Mouse (Mus musculus): ENCODE measurements around the gene Cox19. TPM values are rescaled to one million over a fixed set of nuclear protein-coding genes. Genes with fewer than 3 reads are reported as not detected.

Cox19 gene
- polyA plus RNA-seq, 1 experiment from 2014 or later = 131 TPM

- Histone ChIP-seq H3K9ac (replicated peaks) (no peak overlapping the region), H3K27me3 (no peaks in the 10 kb centered on the region), H3K27ac (no peak overlapping the region), H3K36me3 (no peaks in the 10 kb centered on the region), H3K4me1 (replicated peaks) (no peaks in the 10 kb centered on the region), H3K9me3 (no peaks in the 10 kb centered on the region), H3K4me3 (replicated peaks) (no peak overlapping the region), H3K4me2 (replicated peaks) (no peak overlapping the region)
- WGBS = 87% methylated on average over 9 of the region's 9 CpGs
- no peak for ATAC-seq
Measured at GRCm38 (mm10) chr5:139303646-139304061, 47.6 kb downstream of the Cox19 start.

- H3K36me3 ChIP-seq = no peaks in the 10 kb centered on the region
- H3K4me3 ChIP-seq (replicated peaks) = no peak overlapping the region
- no peaks in the 10 kb centered on the region for H3K9me3 ChIP-seq
- H3K9ac ChIP-seq (replicated peaks) = no peak overlapping the region
- H3K27me3 ChIP-seq = no peaks in the 10 kb centered on the region
- WGBS = 87% methylated on average over 6 of the region's 6 CpGs
- H3K4me2 ChIP-seq (replicated peaks) = no peak overlapping the region
- no peak for ATAC-seq
- no peak overlapping the region for H3K27ac ChIP-seq
- no peaks in the 10 kb centered on the region for H3K4me1 ChIP-seq (replicated peaks)
Measured at GRCm38 (mm10) chr5:139302101-139302500, 49.1 kb downstream of the Cox19 start.

DNA sequence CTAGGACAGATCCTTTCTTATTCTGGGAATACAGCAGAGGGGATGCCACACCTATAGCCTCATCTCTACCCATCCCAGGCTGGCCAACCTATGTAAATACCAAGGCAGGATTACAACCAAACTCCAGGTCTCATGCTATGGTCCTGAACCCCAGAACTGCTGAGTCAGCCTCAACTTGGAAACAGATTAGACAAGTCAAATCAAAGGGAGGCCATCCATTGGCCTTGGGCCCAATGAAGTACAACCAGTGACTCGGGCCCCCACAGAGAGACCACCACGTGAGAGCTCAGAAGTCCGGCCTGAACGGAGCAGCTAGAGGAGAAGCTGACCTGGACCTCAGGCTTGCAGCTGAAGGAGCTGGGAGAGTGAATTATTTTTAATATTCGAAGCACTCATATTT is 53.5 kb downstream of the Cox19 start:
- no peak overlapping the region for H3K4me2 ChIP-seq (replicated peaks)
- H3K9ac ChIP-seq (replicated peaks) = no peak overlapping the region
- H3K36me3 ChIP-seq = no peaks in the 10 kb centered on the region; the same call in 1 of the 2 replicates
- H3K4me3 ChIP-seq (replicated peaks) = no peak overlapping the region
- H3K4me1 ChIP-seq (replicated peaks) = no peaks in the 10 kb centered on the region
- ATAC-seq = no peak
- 81% methylated on average over 5 of the region's 5 CpGs for WGBS
- no peak overlapping the region for H3K27ac ChIP-seq
- H3K27me3 ChIP-seq = no peaks in the 10 kb centered on the region
- H3K9me3 ChIP-seq = no peaks in the 10 kb centered on the region

DNA sequence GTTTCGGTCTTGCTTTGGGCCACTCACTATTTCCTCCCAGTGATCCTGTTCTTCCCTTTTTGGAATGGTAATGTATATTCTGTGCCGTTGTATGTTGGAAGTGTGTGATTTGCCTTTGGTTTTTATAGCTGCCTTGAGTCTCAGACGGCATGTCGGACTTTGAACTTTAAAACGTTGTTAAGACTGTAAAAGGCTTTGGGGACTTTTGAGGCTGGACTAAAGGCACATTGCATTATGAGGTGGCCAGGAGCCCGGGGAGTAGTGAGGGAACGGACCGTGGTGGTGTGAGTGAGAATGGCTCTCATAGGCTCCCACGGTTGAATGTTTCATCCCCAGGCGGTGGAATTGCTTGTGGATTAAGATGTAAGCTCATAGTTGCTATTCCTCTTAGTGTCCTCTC is 54.1 kb downstream of the Cox19 start:
- no peak overlapping the region for H3K4me2 ChIP-seq (replicated peaks)
- WGBS = 90% methylated on average over 10 of the region's 10 CpGs
- H3K36me3 ChIP-seq = no peaks in the 10 kb centered on the region; the same call in 1 of the 2 replicates
- no peaks in the 10 kb centered on the region for H3K27me3 ChIP-seq
- H3K27ac ChIP-seq = no peak overlapping the region
- no peak overlapping the region for H3K9ac ChIP-seq (replicated peaks)
- no peaks in the 10 kb centered on the region for H3K4me1 ChIP-seq (replicated peaks)
- no peaks in the 10 kb centered on the region for H3K9me3 ChIP-seq
- ATAC-seq = no peak
- H3K4me3 ChIP-seq (replicated peaks) = no peak overlapping the region

- Histone ChIP-seq H3K4me2 (replicated peaks) (no peak overlapping the region), H3K9ac (replicated peaks) (no peak overlapping the region), H3K9me3 (no peaks in the 10 kb centered on the region), H3K4me1 (replicated peaks) (no peaks in the 10 kb centered on the region), H3K36me3 (no peaks in the 10 kb centered on the region; the same call in 1 of the 2 replicates), H3K27me3 (no peaks in the 10 kb centered on the region), H3K27ac (no peak overlapping the region), H3K4me3 (replicated peaks) (no peak overlapping the region)
- WGBS = 74% methylated on average over 2 of the region's 2 CpGs
- no peak for ATAC-seq
Measured at GRCm38 (mm10) chr5:139294089-139294488, 57.1 kb downstream of the Cox19 start.

DNA sequence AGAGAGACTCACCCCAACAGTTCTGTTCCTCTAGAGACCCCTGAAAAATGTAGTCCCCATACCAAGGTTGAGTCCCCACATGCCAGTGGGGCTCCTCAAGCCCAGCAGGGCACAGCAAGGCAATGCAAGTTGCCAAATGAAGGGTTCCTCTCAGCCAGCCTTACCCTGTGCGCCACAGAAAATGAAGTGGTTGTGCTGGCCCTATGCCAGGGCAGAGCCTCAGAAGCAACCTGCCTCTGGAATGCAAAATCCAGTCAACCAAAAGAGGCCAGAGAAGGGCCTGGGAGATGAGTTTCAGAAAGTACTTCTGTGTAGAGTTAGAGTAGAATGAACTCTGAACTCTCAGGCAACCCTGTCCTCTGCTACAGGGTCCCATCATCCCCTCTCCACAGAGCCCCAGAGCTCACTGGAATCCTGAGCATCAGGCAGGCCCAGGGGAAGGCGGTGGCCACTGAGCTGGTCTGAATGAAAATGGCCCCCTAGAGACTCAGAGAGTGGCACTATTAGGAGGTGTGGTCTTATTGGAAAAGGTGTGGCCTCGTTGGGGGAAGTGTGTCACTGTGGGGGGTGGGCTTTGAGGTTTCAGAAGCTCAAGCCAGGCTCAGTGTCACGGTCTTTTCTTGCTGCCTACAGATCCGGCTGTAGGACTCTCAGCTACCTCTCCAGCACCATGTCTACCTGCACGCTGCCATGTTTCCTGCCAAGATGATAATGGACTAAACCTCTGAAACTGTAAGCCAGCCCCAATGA is 59.2 kb downstream of the Cox19 start:
- Histone ChIP-seq H3K9ac (replicated peaks) (no peak overlapping the region), H3K27ac (no peak overlapping the region), H3K36me3 (no peaks in the 10 kb centered on the region; the same call in 1 of the 2 replicates), H3K9me3 (no peaks in the 10 kb centered on the region), H3K27me3 (no peaks in the 10 kb centered on the region), H3K4me2 (replicated peaks) (no peak overlapping the region), H3K4me3 (replicated peaks) (no peak overlapping the region), H3K4me1 (replicated peaks) (no peaks in the 10 kb centered on the region)
- 72% methylated on average over 6 of the region's 6 CpGs for WGBS
- ATAC-seq = no peak

GRCm38 (mm10) chr5:139290467-139291259 is 60.6 kb downstream of the Cox19 start:
- no peaks in the 10 kb centered on the region for H3K9me3 ChIP-seq
- no peak overlapping the region for H3K4me3 ChIP-seq (replicated peaks)
- WGBS = 86% methylated on average over 12 of the region's 12 CpGs
- no peak for ATAC-seq
- H3K36me3 ChIP-seq = no peaks in the 10 kb centered on the region; the same call in 1 of the 2 replicates
- H3K27me3 ChIP-seq = no peaks in the 10 kb centered on the region
- H3K27ac ChIP-seq = no peak overlapping the region
- H3K4me2 ChIP-seq (replicated peaks) = no peak overlapping the region
- no peaks in the 10 kb centered on the region for H3K4me1 ChIP-seq (replicated peaks)
- H3K9ac ChIP-seq (replicated peaks) = no peak overlapping the region

GRCm38 (mm10) chr5:139288591-139288990 is 62.6 kb downstream of the Cox19 start:
- Histone ChIP-seq H3K4me3 (replicated peaks) (no peak overlapping the region), H3K27me3 (no peaks in the 10 kb centered on the region), H3K9me3 (no peaks in the 10 kb centered on the region), H3K4me2 (replicated peaks) (no peak overlapping the region), H3K27ac (no peak overlapping the region), H3K4me1 (replicated peaks) (no peaks in the 10 kb centered on the region), H3K36me3 (no peaks in the 10 kb centered on the region; the same call in 1 of the 2 replicates), H3K9ac (replicated peaks) (no peak overlapping the region)
- ATAC-seq = no peak
- 75% methylated on average over 4 of the region's 4 CpGs for WGBS

- Histone ChIP-seq H3K4me3 (replicated peaks) (no peak overlapping the region), H3K27ac (no peak overlapping the region), H3K27me3 (no peaks in the 10 kb centered on the region), H3K9me3 (no peaks in the 10 kb centered on the region), H3K36me3 (no peaks in the 10 kb centered on the region; the same call in 1 of the 2 replicates), H3K4me2 (replicated peaks) (no peak overlapping the region), H3K9ac (replicated peaks) (no peak overlapping the region), H3K4me1 (replicated peaks) (no peaks in the 10 kb centered on the region)
- WGBS = 79% methylated on average over 4 of the region's 4 CpGs
- ATAC-seq = no peak
Measured at GRCm38 (mm10) chr5:139287787-139288186, 63.4 kb downstream of the Cox19 start.

- no peaks in the 10 kb centered on the region for H3K4me1 ChIP-seq (replicated peaks)
- H3K9me3 ChIP-seq = no peaks in the 10 kb centered on the region
- H3K9ac ChIP-seq (replicated peaks) = no peak overlapping the region
- no peaks in the 10 kb centered on the region for H3K36me3 ChIP-seq
- no peak overlapping the region for H3K4me2 ChIP-seq (replicated peaks)
- H3K4me3 ChIP-seq (replicated peaks) = no peak overlapping the region
- WGBS = 87% methylated on average over 5 of the region's 5 CpGs
- no peak overlapping the region for H3K27ac ChIP-seq
- no peaks in the 10 kb centered on the region for H3K27me3 ChIP-seq
- no peak for ATAC-seq
Measured at GRCm38 (mm10) chr5:139287099-139287498, 64.1 kb downstream of the Cox19 start.

Data from midbrain, embryonic 13.5 days (tissue).